Mouse (Mus musculus): ENCODE results near the gene Ctsd.

DNA sequence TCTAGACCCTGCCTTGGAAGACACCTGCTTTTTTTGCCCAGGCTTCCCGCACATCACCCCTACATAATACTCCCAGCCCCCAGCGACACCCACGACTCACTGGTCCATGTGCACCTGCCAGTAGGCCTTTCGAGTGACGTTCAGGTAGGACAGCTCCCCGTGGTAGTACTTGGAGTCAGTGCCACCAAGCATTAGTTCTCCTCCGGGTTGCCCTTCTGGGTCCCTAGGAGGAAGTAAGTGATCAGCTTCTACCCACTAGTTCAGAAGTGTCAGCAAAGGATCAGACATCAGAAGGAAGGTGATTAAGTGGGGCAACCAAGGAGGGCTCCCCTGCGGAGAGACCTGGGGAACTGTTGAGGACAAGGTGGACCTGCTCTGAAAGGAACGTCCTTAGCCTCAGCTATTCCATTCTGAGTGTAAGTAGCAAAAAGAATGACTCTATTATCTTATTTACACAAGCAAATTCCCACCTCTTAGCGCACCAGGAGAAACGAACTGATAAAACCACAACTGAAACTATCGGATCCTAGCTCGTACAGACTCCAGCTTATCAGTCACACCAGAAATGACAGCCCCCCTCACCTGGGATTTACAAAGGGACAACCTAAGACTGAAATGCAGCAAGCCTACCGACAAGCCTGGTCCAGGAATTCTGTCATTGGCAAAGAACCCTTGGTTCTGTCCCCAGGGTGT, 10.5 kb downstream of the Ctsd start:
- TF ChIP-seq CTCF (IDR thresholded peaks at IDR 0.05; ENCODE audit: borderline replicate concordance, control insufficient read depth, extremely low read depth, insufficient read depth, low read length, poor library complexity) (no peak), POLR2A (IDR thresholded peaks at IDR 0.05; ENCODE audit: control insufficient read depth, extremely low read depth, insufficient read depth, low read length, poor library complexity) (no peak)
